Mouse (Mus musculus) hindbrain, postnatal 0 days (tissue): Measurements from ENCODE around the gene Olfr799. TPM values are rescaled to one million over a fixed set of nuclear protein-coding genes. Genes with fewer than 3 reads are reported as not detected.

Experiments
- ATAC-seq: fragments of 200-750 bp; cut with Nextera tagmentation; 2 replicates; pipeline ENCODE4 v1.8.0; 2017; ENCODE audit warnings: mild to moderate bottlenecking, moderate TSS enrichment, moderate library complexity
- DNase-seq: peaks from one replicate; pipeline ENCODE4 v3.0.0-alpha.2; 2015; ENCODE audit warnings: low spot score
- H3K27ac ChIP-seq: fragments of 300-500 bp; sonication (generic); 2 replicates; pipeline ENCODE4 v1.5.1; 2014; ENCODE audit warnings: mild to moderate bottlenecking
- H3K27me3 ChIP-seq: fragments of 300-500 bp; sonication (generic); 2 replicates; pipeline ENCODE4 v1.6.1; 2014; ENCODE audit warnings: low read length, mixed read lengths; ENCODE audit not compliant: insufficient read depth
- H3K36me3 ChIP-seq: fragments of 300-500 bp; sonication (generic); 2 replicates; pipeline ENCODE4 v1.6.1; 2014; ENCODE audit warnings: low read length, mixed read lengths; ENCODE audit not compliant: insufficient read depth
- H3K4me1 ChIP-seq: fragments of 300-500 bp; sonication (generic); 2 replicates; pipeline ENCODE4 v1.6.1; 2014; ENCODE audit warnings: antibody characterized with exemption, low read length, mixed read lengths; ENCODE audit not compliant: insufficient read depth
- H3K4me2 ChIP-seq: fragments of 300-500 bp; sonication (generic); 2 replicates; pipeline ENCODE4 v1.6.1; 2014; ENCODE audit warnings: low read depth, mild to moderate bottlenecking, low read length, moderate library complexity, mixed read lengths
- H3K4me3 ChIP-seq: fragments of 300-500 bp; sonication (generic); 2 replicates; pipeline ENCODE4 v1.5.1; 2014; ENCODE audit warnings: low read length
- H3K9ac ChIP-seq: fragments of 300-500 bp; sonication (generic); replicated peaks from 2 replicates; pipeline ENCODE4 v1.6.1; 2014; ENCODE audit warnings: mild to moderate bottlenecking, low read length, moderate library complexity, mixed read lengths
- H3K9me3 ChIP-seq: fragments of 300-500 bp; sonication (generic); 2 replicates; pipeline ENCODE4 v1.6.1; 2016; ENCODE audit warnings: low read length, mixed read lengths
- CTCF ChIP-seq: IDR thresholded peaks from 2 replicates; pipeline ENCODE4 v1.5.1; 2016; ENCODE audit warnings: antibody characterized with exemption, control low read depth, low read depth
- WGBS: fragments of 180-500 bp; shearing (Covaris S2); extraction: QIAGEN DNeasy Blood & Tissue Kit; methylation state at CpG from one replicate; pipeline ENCODE4 v1.1.7; 2014; 5-methylcytosine and 5-hydroxymethylcytosine counted together
- polyA plus RNA-seq: library from polyadenylated mRNA; unstranded; fragments of >200 nt; fragmentation: Nextera tagmentation; extraction: Ambion mirVana; gene quantifications from 2 replicates; pipeline ENCODE4 v1.2.1, GENCODE M21; 2015
- total RNA-seq: library from RNA; depleted of rRNA; stranded (reverse); fragments of >200 nt; gene quantifications from 2 replicates; pipeline ENCODE4 v1.2.3, GENCODE M21; 2014; rRNA removed

Olfr799 gene
- total and polyA plus RNA-seq, 2 experiments from 2014 or later = not detected

DNA sequence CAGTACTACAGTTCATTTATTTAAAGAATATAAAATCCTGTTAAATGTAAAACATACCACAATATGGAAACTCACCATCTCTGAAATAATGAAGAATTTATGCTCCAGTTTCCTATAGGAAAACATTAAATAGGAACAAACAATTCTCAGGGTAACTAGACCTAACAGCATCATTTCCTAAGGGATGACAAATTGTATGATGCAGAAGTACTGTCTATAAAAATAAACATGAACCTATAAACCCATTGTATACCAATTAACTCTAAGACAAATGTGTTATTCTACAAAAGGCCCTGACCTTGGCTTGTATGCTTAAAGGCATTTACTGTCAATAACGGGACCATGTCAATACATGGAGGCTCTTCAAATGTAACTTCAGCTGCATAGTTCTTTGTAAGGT lies 36.5 kb downstream of the Olfr799 start, which contains the start of gene Olfr801:
Gene Olfr801, minus strand, starts transcription at position 101 of the 400 bp plus-strand sequence.
- H3K9ac ChIP-seq = no peak within 1 kb of the TSS
- no peak for TF ChIP-seq CTCF
- H3K9me3 ChIP-seq = no peaks in the 10 kb centered on the region
- no peaks in the 10 kb centered on the region for H3K4me1 ChIP-seq
- no peaks in the 10 kb centered on the region for H3K27me3 ChIP-seq
- no peak within 1 kb of the TSS for H3K27ac ChIP-seq
- no peak within 1 kb of the TSS for H3K4me2 ChIP-seq
- H3K4me3 ChIP-seq = no peak within 1 kb of the TSS
- no peaks in the 10 kb centered on the region for H3K36me3 ChIP-seq
- ATAC-seq (no peak), DNase-seq (no peak)
- WGBS = 88% methylated on average over 1 of the region's 1 CpGs

DNA sequence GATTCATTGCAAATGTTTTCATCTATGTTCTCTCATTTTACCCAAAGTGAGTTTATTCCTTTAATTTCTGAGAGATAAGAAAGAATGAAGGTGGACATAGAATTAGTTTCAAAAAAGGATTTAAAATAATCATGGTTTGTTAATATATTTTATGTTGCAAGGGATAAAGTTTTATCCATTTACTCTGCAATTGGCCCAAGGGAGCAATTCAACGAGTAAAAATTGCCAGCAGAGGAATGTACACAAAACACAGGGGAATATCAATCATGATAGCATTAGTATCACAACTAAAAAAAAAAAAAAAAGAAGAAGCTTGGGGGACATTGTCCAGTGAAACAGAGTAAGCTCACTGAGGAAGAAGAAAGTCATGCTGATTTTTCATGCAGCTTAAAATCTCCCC lies 50.8 kb downstream of the Olfr799 start, which contains the start of gene Olfr802:
Gene Olfr802, minus strand, starts transcription at position 101 of the 400 bp plus-strand sequence.
- ATAC-seq (no peak), DNase-seq (no peak)
- no peak for TF ChIP-seq CTCF
- Histone ChIP-seq H3K4me1 (no peaks in the 10 kb centered on the region), H3K9ac (no peak within 1 kb of the TSS), H3K36me3 (no peaks in the 10 kb centered on the region), H3K4me2 (no peak within 1 kb of the TSS), H3K27me3 (no peaks in the 10 kb centered on the region), H3K9me3 (no peaks in the 10 kb centered on the region), H3K4me3 (no peak within 1 kb of the TSS), H3K27ac (no peak within 1 kb of the TSS)
- WGBS = 60% methylated on average over 1 of the region's 1 CpGs

DNA sequence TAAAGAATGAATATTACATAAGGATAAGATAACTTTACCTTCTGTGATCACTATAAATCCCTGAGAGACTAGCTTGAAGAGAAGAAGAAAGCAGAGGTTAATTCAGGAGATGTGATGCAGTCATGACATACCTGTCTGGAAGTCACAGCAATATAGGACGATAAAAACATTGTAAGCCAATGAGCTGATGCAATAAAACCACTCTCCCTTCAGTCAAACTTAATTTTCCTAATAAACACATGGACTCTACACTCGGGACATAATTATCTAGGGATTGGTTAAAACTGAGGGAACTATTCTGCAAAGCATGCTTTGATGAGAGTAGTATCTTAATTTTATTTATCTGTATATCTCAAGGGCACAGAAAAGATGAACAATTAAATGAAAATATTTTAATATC lies 56.9 kb downstream of the Olfr799 start, which contains the start of gene Olfr803:
Gene Olfr803, minus strand, starts transcription at position 101 of the 400 bp plus-strand sequence.
- DNase-seq = no peak
- Histone ChIP-seq H3K9ac (no peak within 1 kb of the TSS), H3K27me3 (no peaks in the 10 kb centered on the region), H3K4me3 (no peak within 1 kb of the TSS), H3K4me2 (no peak within 1 kb of the TSS), H3K27ac (no peak within 1 kb of the TSS), H3K36me3 (no peaks in the 10 kb centered on the region), H3K4me1 (no peaks in the 10 kb centered on the region), H3K9me3 (no peaks in the 10 kb centered on the region)
- 79% methylated on average over 2 of the region's 2 CpGs for WGBS
- no peak for TF ChIP-seq CTCF
- ATAC-seq = no peak

Other genes with a start within 250 kb of the Olfr799 start
- gene Olfr785, start 232.1 kb upstream of the Olfr799 start, total RNA-seq = not detected in 2 replicates
- not detected in 2 replicates for gene Olfr785, start 232.1 kb upstream of the Olfr799 start, polyA plus RNA-seq
- gene Olfr786, start 210.2 kb upstream of the Olfr799 start, total RNA-seq = not detected in 2 replicates
- gene Olfr786, start 210.2 kb upstream of the Olfr799 start, polyA plus RNA-seq = not detected in 2 replicates
- gene Olfr787, start 175.6 kb upstream of the Olfr799 start, total RNA-seq = not detected in 2 replicates
- not detected in 2 replicates for gene Olfr787, start 175.6 kb upstream of the Olfr799 start, polyA plus RNA-seq
- gene Olfr788, start 166.5 kb upstream of the Olfr799 start, total RNA-seq = not detected in 2 replicates
- not detected in 2 replicates for gene Olfr788, start 166.5 kb upstream of the Olfr799 start, polyA plus RNA-seq
- gene Olfr789, start 152.7 kb upstream of the Olfr799 start, total RNA-seq = not detected in 2 replicates
- gene Olfr789, start 152.7 kb upstream of the Olfr799 start, polyA plus RNA-seq = not detected in 2 replicates
- not detected in 2 replicates for gene Olfr790, start 139.0 kb upstream of the Olfr799 start, total RNA-seq
- not detected in 2 replicates for gene Olfr790, start 139.0 kb upstream of the Olfr799 start, polyA plus RNA-seq
- gene Olfr791, start 115.7 kb upstream of the Olfr799 start, total RNA-seq = not detected in 2 replicates
- not detected in 2 replicates for gene Olfr791, start 115.7 kb upstream of the Olfr799 start, polyA plus RNA-seq
- gene Olfr792, start 98.3 kb upstream of the Olfr799 start, total RNA-seq = not detected in 2 replicates
- not detected in 2 replicates for gene Olfr792, start 98.3 kb upstream of the Olfr799 start, polyA plus RNA-seq
- gene Olfr794, start 69.8 kb upstream of the Olfr799 start, total RNA-seq = not detected in 2 replicates
- not detected in 2 replicates for gene Olfr794, start 69.8 kb upstream of the Olfr799 start, polyA plus RNA-seq
- not detected in 2 replicates for gene Olfr796, start 24.9 kb upstream of the Olfr799 start, total RNA-seq
- not detected in 2 replicates for gene Olfr796, start 24.9 kb upstream of the Olfr799 start, polyA plus RNA-seq
- not detected in 2 replicates for gene Olfr798, start 9.6 kb upstream of the Olfr799 start, total RNA-seq
- not detected in 2 replicates for gene Olfr798, start 9.6 kb upstream of the Olfr799 start, polyA plus RNA-seq
- gene Olfr800, start 20.2 kb downstream of the Olfr799 start, total RNA-seq = not detected in 2 replicates
- not detected in 2 replicates for gene Olfr800, start 20.2 kb downstream of the Olfr799 start, polyA plus RNA-seq
- not detected in 2 replicates for gene Olfr801, start 36.4 kb downstream of the Olfr799 start, total RNA-seq
- not detected in 2 replicates for gene Olfr801, start 36.4 kb downstream of the Olfr799 start, polyA plus RNA-seq
- gene Olfr802, start 50.7 kb downstream of the Olfr799 start, total RNA-seq = not detected in 2 replicates
- 0.06 and 0.10 TPM in 2 replicates for gene Olfr802, start 50.7 kb downstream of the Olfr799 start, polyA plus RNA-seq
- gene Olfr803, start 56.8 kb downstream of the Olfr799 start, total RNA-seq = not detected in 2 replicates
- gene Olfr803, start 56.8 kb downstream of the Olfr799 start, polyA plus RNA-seq = not detected in 2 replicates
- 0.26 TPM in 1 of 2 replicates, not detected in the other for gene Olfr804, start 65.7 kb downstream of the Olfr799 start, total RNA-seq
- gene Olfr804, start 65.7 kb downstream of the Olfr799 start, polyA plus RNA-seq = not detected in 2 replicates
- not detected in 2 replicates for gene Olfr805, start 91.9 kb downstream of the Olfr799 start, total RNA-seq
- not detected in 2 replicates for gene Olfr805, start 91.9 kb downstream of the Olfr799 start, polyA plus RNA-seq
- gene Olfr806, start 104.4 kb downstream of the Olfr799 start, total RNA-seq = not detected in 2 replicates
- not detected in 2 replicates for gene Olfr806, start 104.4 kb downstream of the Olfr799 start, polyA plus RNA-seq
- gene Olfr807, start 120.3 kb downstream of the Olfr799 start, total RNA-seq = not detected in 2 replicates
- gene Olfr807, start 120.3 kb downstream of the Olfr799 start, polyA plus RNA-seq = not detected in 2 replicates
- gene Olfr808, start 128.0 kb downstream of the Olfr799 start, total RNA-seq = not detected in 2 replicates
- not detected in 2 replicates for gene Olfr808, start 128.0 kb downstream of the Olfr799 start, polyA plus RNA-seq
- gene Olfr809, start 137.2 kb downstream of the Olfr799 start, total RNA-seq = not detected in 2 replicates
- not detected in 2 replicates for gene Olfr809, start 137.2 kb downstream of the Olfr799 start, polyA plus RNA-seq
- not detected in 2 replicates for gene Olfr810, start 157.4 kb downstream of the Olfr799 start, total RNA-seq
- not detected in 2 replicates for gene Olfr810, start 157.4 kb downstream of the Olfr799 start, polyA plus RNA-seq
- not detected in 2 replicates for gene Olfr811, start 166.9 kb downstream of the Olfr799 start, total RNA-seq
- gene Olfr811, start 166.9 kb downstream of the Olfr799 start, polyA plus RNA-seq = not detected in 2 replicates
- not detected in 2 replicates for gene Olfr812, start 208.6 kb downstream of the Olfr799 start, total RNA-seq
- gene Olfr812, start 208.6 kb downstream of the Olfr799 start, polyA plus RNA-seq = not detected in 2 replicates
- gene Olfr813, start 217.9 kb downstream of the Olfr799 start, total RNA-seq = not detected in 2 replicates
- gene Olfr813, start 217.9 kb downstream of the Olfr799 start, polyA plus RNA-seq = not detected in 2 replicates
- gene Olfr814, start 242.4 kb downstream of the Olfr799 start, total RNA-seq = not detected in 2 replicates
- gene Olfr814, start 242.4 kb downstream of the Olfr799 start, polyA plus RNA-seq = not detected in 2 replicates